Mouse (Mus musculus): ENCODE data around the gene Maco1. TPM values are rescaled to one million over a fixed set of nuclear protein-coding genes. Genes with fewer than 3 reads are reported as not detected.

Maco1 gene
- polyA plus RNA-seq (2016; fragmentation: Nextera tagmentation; extraction: Ambion mirVana): 57.4 and 63.5 TPM in 2 replicates

DNA sequence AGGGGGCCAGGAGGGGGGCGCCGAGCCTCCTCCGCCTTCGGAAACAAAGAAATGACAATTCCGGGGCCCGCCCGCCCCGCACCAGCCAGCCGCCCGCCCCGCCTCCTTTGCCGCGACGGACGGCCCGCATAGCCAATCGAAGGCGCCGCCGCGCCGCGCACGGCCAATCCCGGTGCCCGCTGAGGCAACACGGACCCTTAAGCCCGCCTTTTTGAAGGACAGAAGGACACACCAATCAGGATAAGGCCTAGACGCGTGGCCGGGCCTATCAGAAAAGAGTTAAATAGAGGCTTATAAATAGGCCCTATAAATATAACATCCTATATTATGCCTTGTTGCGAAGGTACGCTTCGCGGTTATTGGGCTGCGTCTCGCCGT is at the start of gene Maco1:
Gene Maco1, minus strand, starts transcription at position 87 of the 378 bp plus-strand sequence.
- WGBS: 0% methylated on average over 38 of the region's 38 CpGs
- ATAC-seq (ENCODE audit: insufficient number of reproducible peaks, insufficient read depth, low FRiP score, low TSS enrichment): peak; percentile 96
- Histone ChIP-seq H3K27me3 (no peaks in the 10 kb centered on the region), H3K9ac (peak within 1 kb of the TSS; percentile 97), H3K4me1 (peaks cover 25% of the 10 kb centered on the region), H3K9me3 (no peaks in the 10 kb centered on the region), H3K4me2 (replicated peaks) (peak within 1 kb of the TSS; percentile 76), H3K36me3 (no peaks in the 10 kb centered on the region), H3K27ac (peak within 1 kb of the TSS; percentile 88), H3K4me3 (peak within 1 kb of the TSS; percentile 91)

GRCm38 (mm10) chr4:134901126-134901525 is 48.0 kb upstream of the Maco1 start:
- H3K4me2 ChIP-seq (replicated peaks): no peak overlapping the region
- 89% methylated on average over 8 of the region's 8 CpGs for WGBS
- no peak overlapping the region for H3K27ac ChIP-seq
- H3K4me3 ChIP-seq: no peak overlapping the region
- no peak overlapping the region for H3K9ac ChIP-seq
- H3K36me3 ChIP-seq: peaks cover 97% of the 10 kb centered on the region
- no peaks in the 10 kb centered on the region for H3K4me1 ChIP-seq
- H3K9me3 ChIP-seq: no peaks in the 10 kb centered on the region
- ATAC-seq (ENCODE audit: insufficient number of reproducible peaks, insufficient read depth, low FRiP score, low TSS enrichment): no peak
- H3K27me3 ChIP-seq: no peaks in the 10 kb centered on the region

DNA sequence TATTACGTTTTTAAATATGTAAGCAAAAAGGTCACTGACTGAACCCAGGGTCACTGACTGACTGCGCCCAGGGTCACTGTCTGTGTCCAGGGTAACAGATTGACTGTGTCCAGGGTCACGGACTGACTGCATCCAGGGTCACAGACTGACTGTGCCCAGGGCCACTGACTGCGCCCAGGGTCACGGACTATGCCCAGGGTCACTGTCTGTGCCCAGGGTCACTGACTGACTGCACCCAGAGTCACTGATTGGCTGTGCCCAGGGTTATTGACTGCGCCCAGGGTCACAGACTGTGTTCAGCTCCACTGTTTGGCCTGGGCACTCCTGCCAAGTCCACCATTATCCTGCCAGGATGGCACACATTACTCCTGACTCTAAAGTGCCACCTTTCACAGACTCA is 44.1 kb upstream of the Maco1 start:
- no peak overlapping the region for H3K9ac ChIP-seq
- 82% methylated on average over 6 of the region's 6 CpGs for WGBS
- H3K4me2 ChIP-seq (replicated peaks): no peak overlapping the region
- no peak overlapping the region for H3K27ac ChIP-seq
- no peaks in the 10 kb centered on the region for H3K4me1 ChIP-seq
- no peaks in the 10 kb centered on the region for H3K27me3 ChIP-seq
- peaks cover 76% of the 10 kb centered on the region for H3K36me3 ChIP-seq
- no peak for ATAC-seq (ENCODE audit: insufficient number of reproducible peaks, insufficient read depth, low FRiP score, low TSS enrichment)
- H3K4me3 ChIP-seq: no peak overlapping the region
- H3K9me3 ChIP-seq: no peaks in the 10 kb centered on the region

- Histone ChIP-seq H3K4me2 (replicated peaks) (no peak overlapping the region), H3K27ac (no peak overlapping the region), H3K4me3 (no peak overlapping the region), H3K4me1 (no peaks in the 10 kb centered on the region), H3K9ac (no peak overlapping the region), H3K9me3 (peaks cover 3% of the 10 kb centered on the region; the same call in 1 of the 2 replicates), H3K36me3 (peaks cover 28% of the 10 kb centered on the region), H3K27me3 (no peaks in the 10 kb centered on the region)
- WGBS: 76% methylated on average over 6 of the region's 6 CpGs
- ATAC-seq (ENCODE audit: insufficient number of reproducible peaks, insufficient read depth, low FRiP score, low TSS enrichment): no peak
Observed at GRCm38 (mm10) chr4:134892096-134892495, 39.0 kb upstream of the Maco1 start.

DNA sequence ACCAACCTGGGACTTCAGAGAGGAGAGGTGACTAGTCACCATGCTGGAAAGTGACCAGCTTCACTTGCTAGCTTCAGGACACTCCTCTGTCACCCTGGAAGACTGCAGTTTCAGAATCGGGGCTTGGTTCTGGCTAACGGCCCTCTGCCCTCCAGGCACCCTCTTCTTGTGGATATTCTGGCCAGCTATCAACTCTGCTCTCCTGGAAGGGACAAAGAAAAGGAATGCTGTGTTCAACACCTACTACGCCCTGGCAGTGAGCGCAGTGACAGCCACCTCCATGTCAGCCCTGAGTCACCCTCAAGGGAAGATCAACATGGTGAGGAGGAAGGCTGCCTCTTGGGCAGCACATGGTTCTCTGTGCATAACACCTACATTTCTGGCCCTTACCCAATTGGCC is 31.2 kb upstream of the Maco1 start:
- Histone ChIP-seq H3K27me3 (no peaks in the 10 kb centered on the region), H3K27ac (no peak overlapping the region), H3K9me3 (peaks cover 3% of the 10 kb centered on the region; the same call in 1 of the 2 replicates), H3K4me1 (0 out of 2 replicates have a peak, but pooled peaks cover 3% of the 10 kb centered on the region), H3K36me3 (no peaks in the 10 kb centered on the region), H3K9ac (no peak overlapping the region), H3K4me2 (replicated peaks) (no peak overlapping the region), H3K4me3 (no peak overlapping the region)
- ATAC-seq (ENCODE audit: insufficient number of reproducible peaks, insufficient read depth, low FRiP score, low TSS enrichment): no peak
- WGBS: 88% methylated on average over 4 of the region's 4 CpGs

DNA sequence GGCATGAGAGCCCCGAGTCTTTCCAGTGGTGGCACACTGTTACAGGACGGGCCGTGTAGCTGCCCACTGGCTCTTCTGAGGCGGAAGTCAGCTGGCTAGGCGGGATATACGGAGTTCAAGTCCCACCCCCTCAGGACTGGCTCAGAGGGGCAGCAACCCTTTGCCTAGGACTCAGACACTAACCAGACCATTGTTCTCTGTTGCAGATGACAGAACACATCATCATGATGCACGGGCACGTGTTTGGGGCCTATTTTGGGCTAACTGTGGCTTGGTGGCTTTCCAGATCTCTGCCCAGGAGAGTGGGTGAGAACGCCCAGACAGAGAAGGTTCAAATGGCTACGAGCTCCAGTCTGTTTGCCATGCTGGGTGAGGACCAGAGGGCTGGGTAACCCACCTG is 30.7 kb upstream of the Maco1 start:
- H3K4me1 ChIP-seq: 0 out of 2 replicates have a peak, but pooled peaks cover 3% of the 10 kb centered on the region
- H3K36me3 ChIP-seq: no peaks in the 10 kb centered on the region
- H3K9ac ChIP-seq: no peak overlapping the region
- peaks cover under 1% of the 10 kb centered on the region; the same call in 1 of the 2 replicates for H3K9me3 ChIP-seq
- WGBS: 79% methylated on average over 10 of the region's 10 CpGs
- no peaks in the 10 kb centered on the region for H3K27me3 ChIP-seq
- H3K27ac ChIP-seq: no peak overlapping the region
- H3K4me2 ChIP-seq (replicated peaks): no peak overlapping the region
- no peak for ATAC-seq (ENCODE audit: insufficient number of reproducible peaks, insufficient read depth, low FRiP score, low TSS enrichment)
- H3K4me3 ChIP-seq: no peak overlapping the region

DNA sequence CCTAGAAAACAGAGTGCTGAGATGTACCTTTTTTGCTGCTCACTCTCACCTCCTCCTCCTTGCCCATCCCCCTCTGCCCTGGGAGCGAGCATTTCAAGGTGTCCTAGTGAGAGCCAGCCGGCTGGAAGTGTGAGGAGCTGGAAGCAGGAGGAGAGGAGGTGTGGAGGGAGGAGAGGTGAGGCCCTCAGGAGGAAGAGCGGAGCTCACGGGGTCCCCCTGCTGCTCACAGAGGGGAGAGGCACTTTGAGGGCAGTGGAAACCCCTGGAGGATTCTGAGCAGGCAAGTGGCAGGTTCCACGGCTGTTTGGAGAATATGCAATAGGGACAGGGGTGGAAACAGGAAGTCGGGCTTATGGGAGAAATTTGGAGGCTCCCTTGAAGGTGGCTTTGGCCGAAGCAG is 30.1 kb upstream of the Maco1 start:
- Histone ChIP-seq H3K4me2 (replicated peaks) (no peak overlapping the region), H3K9ac (no peak overlapping the region), H3K27ac (no peak overlapping the region), H3K36me3 (no peaks in the 10 kb centered on the region), H3K4me3 (no peak overlapping the region), H3K9me3 (no peaks in the 10 kb centered on the region), H3K4me1 (0 out of 2 replicates have a peak, but pooled peaks cover 3% of the 10 kb centered on the region), H3K27me3 (no peaks in the 10 kb centered on the region)
- WGBS: 29% methylated on average over 7 of the region's 7 CpGs
- ATAC-seq (ENCODE audit: insufficient number of reproducible peaks, insufficient read depth, low FRiP score, low TSS enrichment): no peak

DNA sequence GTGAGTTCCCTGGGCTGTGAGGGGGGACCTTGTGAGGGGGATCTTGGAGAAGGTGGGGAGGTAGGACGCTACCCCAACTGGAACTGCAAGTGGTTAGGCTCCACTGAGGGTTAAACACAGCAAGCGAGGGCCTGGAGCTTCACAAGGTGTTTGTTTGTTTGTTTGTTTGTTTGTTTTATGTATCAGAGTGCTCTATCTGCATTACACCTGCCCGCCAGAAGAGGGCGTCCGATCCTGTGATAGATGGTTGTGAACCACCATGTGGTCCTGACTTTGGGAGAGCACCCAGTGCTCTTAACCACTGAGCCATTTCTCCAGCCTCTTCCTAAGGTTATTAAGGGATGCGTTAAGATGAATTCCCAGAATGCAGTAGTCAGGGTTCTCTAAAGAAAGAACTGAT is 26.9 kb upstream of the Maco1 start:
- Histone ChIP-seq H3K4me2 (replicated peaks) (peak overlapping the region; percentile 60), H3K36me3 (no peaks in the 10 kb centered on the region), H3K9ac (peak overlapping the region; percentile 15; the same call in 1 of the 2 replicates), H3K27me3 (no peaks in the 10 kb centered on the region), H3K4me1 (0 out of 2 replicates have a peak, but pooled peaks cover 3% of the 10 kb centered on the region), H3K9me3 (no peaks in the 10 kb centered on the region), H3K27ac (no peak overlapping the region), H3K4me3 (peak overlapping the region; percentile 33)
- no peak for ATAC-seq (ENCODE audit: insufficient number of reproducible peaks, insufficient read depth, low FRiP score, low TSS enrichment)
- 35% methylated on average over 6 of the region's 6 CpGs for WGBS

- H3K4me3 ChIP-seq: peak overlapping the region; percentile 33
- peak overlapping the region; percentile 15; the same call in 1 of the 2 replicates for H3K9ac ChIP-seq
- H3K4me2 ChIP-seq (replicated peaks): peak overlapping the region; percentile 60
- H3K4me1 ChIP-seq: 0 out of 2 replicates have a peak, but pooled peaks cover 3% of the 10 kb centered on the region
- H3K9me3 ChIP-seq: no peaks in the 10 kb centered on the region
- H3K27ac ChIP-seq: no peak overlapping the region
- no peaks in the 10 kb centered on the region for H3K27me3 ChIP-seq
- no peak for ATAC-seq (ENCODE audit: insufficient number of reproducible peaks, insufficient read depth, low FRiP score, low TSS enrichment)
- WGBS: 1% methylated on average over 17 of the region's 17 CpGs
- no peaks in the 10 kb centered on the region for H3K36me3 ChIP-seq
Observed at GRCm38 (mm10) chr4:134879410-134879981, 26.4 kb upstream of the Maco1 start.

DNA sequence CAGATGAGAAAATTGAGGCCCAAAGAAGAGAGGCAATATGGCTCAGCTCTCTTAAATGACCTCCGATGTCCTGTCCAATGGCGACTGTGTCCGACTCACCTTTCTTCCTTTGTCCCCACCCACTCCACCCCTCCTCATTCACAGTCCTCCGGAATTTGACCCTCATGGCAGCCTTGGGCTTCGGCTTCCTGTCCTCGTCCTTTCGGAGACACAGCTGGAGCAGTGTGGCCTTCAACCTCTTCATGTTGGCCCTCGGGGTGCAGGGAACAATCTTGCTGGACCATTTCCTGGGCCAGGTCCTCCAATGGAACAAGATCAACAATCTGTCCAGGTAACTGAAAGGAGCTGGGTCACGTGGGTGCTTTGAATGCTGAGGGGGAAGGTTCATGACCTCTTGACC is 23.0 kb upstream of the Maco1 start:
- H3K36me3 ChIP-seq: no peaks in the 10 kb centered on the region
- H3K4me2 ChIP-seq (replicated peaks): no peak overlapping the region
- H3K27ac ChIP-seq: no peak overlapping the region
- 0 out of 2 replicates have a peak, but pooled peaks cover 3% of the 10 kb centered on the region for H3K27me3 ChIP-seq
- no peaks in the 10 kb centered on the region for H3K9me3 ChIP-seq
- no peak for ATAC-seq (ENCODE audit: insufficient number of reproducible peaks, insufficient read depth, low FRiP score, low TSS enrichment)
- WGBS: 66% methylated on average over 9 of the region's 9 CpGs
- H3K9ac ChIP-seq: no peak overlapping the region
- no peak overlapping the region for H3K4me3 ChIP-seq
- 0 out of 2 replicates have a peak, but pooled peaks cover 3% of the 10 kb centered on the region for H3K4me1 ChIP-seq

DNA sequence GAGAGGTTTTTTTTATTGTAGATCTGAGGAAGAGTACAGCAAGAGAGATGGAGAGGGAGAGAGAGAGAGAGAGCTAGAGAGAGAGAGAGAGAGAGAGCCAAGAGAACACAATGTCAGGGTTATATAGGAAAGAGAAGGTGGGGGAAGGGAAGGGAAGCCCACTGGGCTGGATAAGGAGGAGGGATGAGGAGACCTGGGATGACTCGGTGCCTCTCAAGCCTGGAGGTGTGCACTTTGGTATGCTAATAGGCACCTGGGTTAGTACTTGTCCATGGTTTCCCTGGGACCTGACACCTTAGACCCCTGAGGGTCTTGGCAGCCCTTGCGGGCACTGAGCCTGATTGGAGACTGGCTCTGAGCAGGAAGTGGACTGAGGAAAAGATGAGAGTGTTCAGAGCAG is 18.8 kb upstream of the Maco1 start:
- Histone ChIP-seq H3K4me3 (no peak overlapping the region), H3K9ac (no peak overlapping the region), H3K4me2 (replicated peaks) (no peak overlapping the region), H3K36me3 (no peaks in the 10 kb centered on the region), H3K27ac (no peak overlapping the region), H3K27me3 (peaks cover 23% of the 10 kb centered on the region), H3K4me1 (peaks cover 17% of the 10 kb centered on the region), H3K9me3 (no peaks in the 10 kb centered on the region)
- no peak for ATAC-seq (ENCODE audit: insufficient number of reproducible peaks, insufficient read depth, low FRiP score, low TSS enrichment)
- 31% methylated on average over 2 of the region's 2 CpGs for WGBS

DNA sequence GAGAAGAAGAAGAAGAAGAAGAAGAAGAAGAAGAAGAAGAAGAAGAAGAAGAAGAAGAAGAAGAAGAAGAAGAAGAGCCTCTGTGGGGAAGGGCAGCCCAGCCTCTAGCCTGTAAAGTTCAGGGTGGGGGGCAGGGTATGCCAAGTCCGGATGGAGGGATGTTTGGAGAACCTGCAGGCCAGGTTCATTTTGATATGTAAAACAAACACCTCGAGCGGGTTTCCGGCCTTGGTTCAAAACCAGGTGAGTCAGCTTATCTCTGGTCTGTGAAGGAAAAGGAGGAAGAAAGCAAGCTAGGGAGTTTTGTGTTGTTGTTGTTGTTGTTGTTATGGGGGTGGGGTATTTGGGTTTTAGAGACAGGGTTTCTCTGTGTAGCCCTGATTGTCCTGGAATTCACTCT is 18.3 kb upstream of the Maco1 start:
- no peak for ATAC-seq (ENCODE audit: insufficient number of reproducible peaks, insufficient read depth, low FRiP score, low TSS enrichment)
- H3K4me1 ChIP-seq: peaks cover 17% of the 10 kb centered on the region
- 32% methylated on average over 4 of the region's 4 CpGs for WGBS
- no peak overlapping the region for H3K27ac ChIP-seq
- no peak overlapping the region for H3K9ac ChIP-seq
- no peak overlapping the region for H3K4me3 ChIP-seq
- H3K9me3 ChIP-seq: no peaks in the 10 kb centered on the region
- no peaks in the 10 kb centered on the region for H3K36me3 ChIP-seq
- no peak overlapping the region for H3K4me2 ChIP-seq (replicated peaks)
- H3K27me3 ChIP-seq: peaks cover 23% of the 10 kb centered on the region

All from embryonic facial prominence, embryonic 12.5 days (tissue).